Mouse (Mus musculus) midbrain, embryonic 11.5 days (tissue): Measurements from ENCODE around the gene Eif1. TPM values are rescaled to one million over a fixed set of nuclear protein-coding genes. Genes with fewer than 3 reads are reported as not detected.

Source experiments
- ATAC-seq: fragments of 200-750 bp; cut with Nextera tagmentation; 2 replicates; pipeline ENCODE4 v1.8.0; 2017; ENCODE audit warnings: moderate TSS enrichment, moderate library complexity; ENCODE audit not compliant: low FRiP score
- DNase-seq: peaks from one replicate; pipeline ENCODE4 v3.0.0; 2015; ENCODE audit warnings: low spot score; ENCODE audit errors: missing footprints
- H3K27ac ChIP-seq: fragments of 300-500 bp; sonication (generic); 2 replicates; pipeline ENCODE4 v1.5.1; 2014; ENCODE audit warnings: low read depth, low read length
- H3K27me3 ChIP-seq: fragments of 300-500 bp; sonication (generic); 2 replicates; pipeline ENCODE4 v1.6.1; 2014; ENCODE audit warnings: mild to moderate bottlenecking, low read length, moderate library complexity, mixed read lengths; ENCODE audit not compliant: control insufficient read depth, insufficient read depth
- H3K36me3 ChIP-seq: fragments of 300-500 bp; sonication (generic); 2 replicates; pipeline ENCODE4 v1.6.1; 2014; ENCODE audit warnings: mild to moderate bottlenecking, low read length, moderate library complexity, mixed read lengths; ENCODE audit not compliant: control insufficient read depth, insufficient read depth
- H3K4me1 ChIP-seq: fragments of 300-500 bp; sonication (generic); 2 replicates; pipeline ENCODE4 v1.6.1; 2014; ENCODE audit warnings: low read length; ENCODE audit not compliant: control insufficient read depth, insufficient read depth
- H3K4me2 ChIP-seq: fragments of 300-500 bp; sonication (generic); 2 replicates; pipeline ENCODE4 v1.6.1; 2014; ENCODE audit warnings: mild to moderate bottlenecking, moderate library complexity
- H3K4me3 ChIP-seq: fragments of 300-500 bp; sonication (generic); 2 replicates; pipeline ENCODE4 v1.5.1; 2014; ENCODE audit warnings: low read depth, low read length
- H3K9ac ChIP-seq: fragments of 300-500 bp; sonication (generic); 2 replicates; pipeline ENCODE4 v1.6.1; 2014; ENCODE audit warnings: low read length
- H3K9me3 ChIP-seq: fragments of 300-500 bp; sonication (generic); 2 replicates; pipeline ENCODE4 v1.6.1; 2016; ENCODE audit warnings: low read length; ENCODE audit not compliant: control insufficient read depth
- WGBS: fragments of 180-500 bp; shearing (Covaris S2); extraction: QIAGEN DNeasy Blood & Tissue Kit; methylation state at CpG from one replicate; pipeline ENCODE4 v1.1.7; 2014; 5-methylcytosine and 5-hydroxymethylcytosine counted together
- polyA plus RNA-seq: library from polyadenylated mRNA; unstranded; fragments of >200 nt; fragmentation: Nextera tagmentation; extraction: Ambion mirVana; gene quantifications from 2 replicates; pipeline ENCODE4 v1.2.1, GENCODE M21; 2014

Gene Eif1
- polyA plus RNA-seq, 1 experiment from 2014 or later = 1,853 TPM

- H3K27me3 ChIP-seq = no peaks in the 10 kb centered on the region
- H3K36me3 ChIP-seq = no peaks in the 10 kb centered on the region
- WGBS = 86% methylated on average over 4 of the region's 4 CpGs
- no peak overlapping the region for H3K4me3 ChIP-seq
- ATAC-seq (no peak), DNase-seq (no peak)
- no peaks in the 10 kb centered on the region for H3K4me1 ChIP-seq
- no peak overlapping the region for H3K27ac ChIP-seq
- no peak overlapping the region for H3K4me2 ChIP-seq
- H3K9ac ChIP-seq = no peak overlapping the region
- H3K9me3 ChIP-seq = no peaks in the 10 kb centered on the region
Observed at GRCm38 (mm10) chr11:100284988-100285387, 34.7 kb upstream of the Eif1 start.

GRCm38 (mm10) chr11:100287024-100287423 lies 32.7 kb upstream of the Eif1 start:
- Histone ChIP-seq H3K4me3 (no peak overlapping the region), H3K27ac (no peak overlapping the region), H3K27me3 (no peaks in the 10 kb centered on the region), H3K9me3 (no peaks in the 10 kb centered on the region), H3K4me2 (no peak overlapping the region), H3K9ac (no peak overlapping the region), H3K4me1 (no peaks in the 10 kb centered on the region), H3K36me3 (no peaks in the 10 kb centered on the region)
- WGBS = 33% methylated on average over 10 of the region's 10 CpGs
- ATAC-seq (no peak), DNase-seq (no peak)

- no peak overlapping the region for H3K9ac ChIP-seq
- H3K27me3 ChIP-seq = no peaks in the 10 kb centered on the region
- ATAC-seq (no peak), DNase-seq (no peak)
- no peaks in the 10 kb centered on the region for H3K4me1 ChIP-seq
- no peaks in the 10 kb centered on the region for H3K36me3 ChIP-seq
- H3K4me3 ChIP-seq = no peak overlapping the region
- H3K9me3 ChIP-seq = no peaks in the 10 kb centered on the region
- H3K4me2 ChIP-seq = no peak overlapping the region
- no peak overlapping the region for H3K27ac ChIP-seq
- 91% methylated on average over 6 of the region's 6 CpGs for WGBS
Observed at GRCm38 (mm10) chr11:100288942-100289341, 30.7 kb upstream of the Eif1 start.

- no peaks in the 10 kb centered on the region for H3K27me3 ChIP-seq
- ATAC-seq = no peak
- H3K4me1 ChIP-seq = no peaks in the 10 kb centered on the region
- H3K27ac ChIP-seq = no peak overlapping the region
- no peak for DNase-seq
- no peak overlapping the region for H3K9ac ChIP-seq
- H3K36me3 ChIP-seq = no peaks in the 10 kb centered on the region
- no peak overlapping the region for H3K4me3 ChIP-seq
- no peaks in the 10 kb centered on the region for H3K9me3 ChIP-seq
- H3K4me2 ChIP-seq = no peak overlapping the region
- WGBS = 43% methylated on average over 5 of the region's 5 CpGs
Observed at GRCm38 (mm10) chr11:100290235-100290634, 29.4 kb upstream of the Eif1 start.

- Histone ChIP-seq H3K4me3 (no peak overlapping the region), H3K36me3 (no peaks in the 10 kb centered on the region), H3K9ac (no peak overlapping the region), H3K4me2 (no peak overlapping the region), H3K9me3 (no peaks in the 10 kb centered on the region), H3K27ac (no peak overlapping the region), H3K4me1 (no peaks in the 10 kb centered on the region), H3K27me3 (no peaks in the 10 kb centered on the region)
- 58% methylated on average over 6 of the region's 6 CpGs for WGBS
- DNase-seq = no peak
- ATAC-seq = no peak
Observed at GRCm38 (mm10) chr11:100292884-100293283, 26.8 kb upstream of the Eif1 start.

- no peaks in the 10 kb centered on the region for H3K9me3 ChIP-seq
- H3K36me3 ChIP-seq = no peaks in the 10 kb centered on the region
- no peaks in the 10 kb centered on the region for H3K27me3 ChIP-seq
- H3K27ac ChIP-seq = no peak overlapping the region
- ATAC-seq (peak; percentile 40; the same call in 1 of the 2 replicates), DNase-seq (peak; percentile 98)
- 5% methylated on average over 10 of the region's 10 CpGs for WGBS
- no peak overlapping the region for H3K4me2 ChIP-seq
- H3K4me3 ChIP-seq = no peak overlapping the region
- no peaks in the 10 kb centered on the region for H3K4me1 ChIP-seq
- no peak overlapping the region for H3K9ac ChIP-seq
Observed at GRCm38 (mm10) chr11:100295308-100295707, 24.4 kb upstream of the Eif1 start.

- H3K9me3 ChIP-seq = no peaks in the 10 kb centered on the region
- WGBS = 42% methylated on average over 5 of the region's 5 CpGs
- H3K4me2 ChIP-seq = no peak overlapping the region
- DNase-seq (peak; percentile 87), ATAC-seq (no peak)
- H3K4me1 ChIP-seq = no peaks in the 10 kb centered on the region
- H3K4me3 ChIP-seq = no peak overlapping the region
- H3K36me3 ChIP-seq = no peaks in the 10 kb centered on the region
- H3K9ac ChIP-seq = no peak overlapping the region
- no peak overlapping the region for H3K27ac ChIP-seq
- H3K27me3 ChIP-seq = no peaks in the 10 kb centered on the region
Observed at GRCm38 (mm10) chr11:100297801-100298200, 21.9 kb upstream of the Eif1 start.

- no peak overlapping the region for H3K4me2 ChIP-seq
- no peak overlapping the region; the same call in 1 of the 2 replicates for H3K9ac ChIP-seq
- H3K9me3 ChIP-seq = no peaks in the 10 kb centered on the region
- 20% methylated on average over 18 of the region's 18 CpGs for WGBS
- DNase-seq (peak; percentile 99), ATAC-seq (peak; percentile 31; the same call in 1 of the 2 replicates)
- no peaks in the 10 kb centered on the region for H3K27me3 ChIP-seq
- no peaks in the 10 kb centered on the region for H3K4me1 ChIP-seq
- no peak overlapping the region for H3K4me3 ChIP-seq
- no peaks in the 10 kb centered on the region for H3K36me3 ChIP-seq
- H3K27ac ChIP-seq = no peak overlapping the region
Observed at GRCm38 (mm10) chr11:100298274-100299036, 21.2 kb upstream of the Eif1 start.

GRCm38 (mm10) chr11:100300293-100300692 lies 19.4 kb upstream of the Eif1 start:
- Histone ChIP-seq H3K4me1 (no peaks in the 10 kb centered on the region), H3K4me2 (no peak overlapping the region), H3K9me3 (no peaks in the 10 kb centered on the region), H3K9ac (no peak overlapping the region), H3K36me3 (no peaks in the 10 kb centered on the region), H3K4me3 (no peak overlapping the region), H3K27me3 (no peaks in the 10 kb centered on the region), H3K27ac (no peak overlapping the region)
- DNase-seq (peak; percentile 99), ATAC-seq (no peak)
- WGBS = 9% methylated on average over 5 of the region's 5 CpGs
